Mouse (Mus musculus): ENCODE data around the gene Pak3. TPM values are rescaled to one million over a fixed set of nuclear protein-coding genes. Genes with fewer than 3 reads are reported as not detected.
"Not testable (repeated sequence)": the region's sequence is repeated elsewhere in the genome, so short reads cannot be mapped to it uniquely, and the experiment has no call there.

The Pak3 gene
- polyA plus RNA-seq (2015; fragmentation: Nextera tagmentation; extraction: Ambion mirVana): 3.7 and 5.3 TPM in 2 replicates

GRCm38 (mm10) chrX:143518168-143518901 lies at the start of gene Pak3:
TSS of gene Pak3 (plus strand) at chrX:143518591.
- Histone ChIP-seq H3K36me3 (ENCODE audit: control insufficient read depth, insufficient read depth, low read length) (no peaks in the 10 kb centered on the region), H3K27me3 (replicated peaks; ENCODE audit: control insufficient read depth, insufficient read depth, low read length) (peaks cover 8% of the 10 kb centered on the region), H3K9me3 (ENCODE audit: control insufficient read depth, low read length) (no peaks in the 10 kb centered on the region), H3K4me1 (ENCODE audit: control insufficient read depth, insufficient read depth, low read length) (no peaks in the 10 kb centered on the region), H3K27ac (ENCODE audit: low read length) (no peak within 1 kb of the TSS), H3K9ac (ENCODE audit: low read depth, low read length) (peak within 1 kb of the TSS; percentile 29; the same call in 1 of the 2 replicates), H3K4me3 (ENCODE audit: low read length) (peak within 1 kb of the TSS; percentile 33), H3K4me2 (ENCODE audit: low read depth, low read length) (peak within 1 kb of the TSS; percentile 50)
- no peak for ATAC-seq
- 18% methylated on average over 23 of the region's 23 CpGs for WGBS

DNA sequence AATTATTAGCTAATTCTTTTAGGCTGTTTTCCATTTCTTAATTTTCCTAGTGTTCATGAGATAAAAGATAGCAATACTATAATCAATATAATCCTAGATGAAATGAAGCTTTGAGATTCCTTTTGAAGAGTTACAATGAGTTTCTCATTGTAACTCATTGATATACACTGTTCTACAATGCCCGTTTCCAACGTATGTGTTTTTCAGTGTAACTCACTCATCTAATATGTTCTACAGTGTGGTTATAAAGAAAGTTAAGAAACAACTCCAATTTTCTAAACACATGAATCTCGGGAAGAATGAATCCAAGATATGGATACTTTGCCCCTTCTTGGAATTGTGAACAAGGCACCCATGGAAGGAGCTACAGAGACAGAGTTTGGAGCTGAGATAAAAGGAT lies 35.5 kb upstream of the Pak3 start:
- no peak overlapping the region for H3K9ac ChIP-seq (ENCODE audit: low read depth, low read length)
- H3K4me2 ChIP-seq (ENCODE audit: low read depth, low read length): no peak overlapping the region
- H3K27ac ChIP-seq (ENCODE audit: low read length): no peak overlapping the region
- H3K4me1 ChIP-seq (ENCODE audit: control insufficient read depth, insufficient read depth, low read length): no peaks in the 10 kb centered on the region
- no peaks in the 10 kb centered on the region for H3K27me3 ChIP-seq (replicated peaks; ENCODE audit: control insufficient read depth, insufficient read depth, low read length)
- ATAC-seq: peak; percentile 100
- no peaks in the 10 kb centered on the region for H3K36me3 ChIP-seq (ENCODE audit: control insufficient read depth, insufficient read depth, low read length)
- WGBS: 69% methylated on average over 3 of the region's 3 CpGs
- H3K9me3 ChIP-seq (ENCODE audit: control insufficient read depth, low read length): no peaks in the 10 kb centered on the region
- H3K4me3 ChIP-seq (ENCODE audit: low read length): no peak overlapping the region

DNA sequence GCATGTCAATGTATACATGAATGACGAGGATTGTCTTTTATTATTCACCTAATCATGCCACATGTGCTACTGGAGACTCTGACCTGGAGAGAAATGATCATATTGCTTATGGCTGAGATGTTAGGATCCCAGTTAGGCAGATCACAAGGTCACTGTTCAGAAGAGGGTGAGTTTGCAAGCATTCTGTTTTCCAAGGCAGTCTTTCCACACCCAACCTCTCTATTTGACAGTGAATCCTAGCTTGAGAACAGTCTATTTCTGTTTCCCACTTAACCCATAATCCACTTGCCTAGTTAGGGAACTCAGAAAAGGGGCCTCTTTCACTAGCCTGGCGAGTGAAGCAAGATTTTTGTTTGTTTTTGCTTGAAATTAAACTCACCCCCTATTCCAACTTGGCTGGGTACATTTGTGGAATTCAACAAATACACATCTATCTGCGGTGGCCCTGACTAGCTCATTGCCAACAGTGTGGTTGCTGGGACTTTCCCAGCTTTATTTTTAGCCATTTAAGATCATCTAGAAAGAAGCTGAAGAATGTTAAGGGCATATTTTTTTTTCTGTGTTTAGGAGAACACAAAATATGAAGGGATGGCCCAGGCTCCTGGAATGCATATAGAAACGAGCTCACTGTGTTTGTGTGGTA lies 17.2 kb upstream of the Pak3 start:
- no peak for ATAC-seq
- WGBS: 47% methylated on average over 4 of the region's 4 CpGs
- H3K27ac ChIP-seq (ENCODE audit: low read length): no peak overlapping the region

GRCm38 (mm10) chrX:143501776-143502365 lies 16.5 kb upstream of the Pak3 start:
- Histone ChIP-seq H3K4me3 (ENCODE audit: low read length) (no peak overlapping the region), H3K4me2 (ENCODE audit: low read depth, low read length) (no peak overlapping the region), H3K27me3 (replicated peaks; ENCODE audit: control insufficient read depth, insufficient read depth, low read length) (no peaks in the 10 kb centered on the region; the same call in 1 of the 2 replicates), H3K4me1 (ENCODE audit: control insufficient read depth, insufficient read depth, low read length) (no peaks in the 10 kb centered on the region), H3K9me3 (ENCODE audit: control insufficient read depth, low read length) (no peaks in the 10 kb centered on the region), H3K9ac (ENCODE audit: low read depth, low read length) (no peak overlapping the region), H3K27ac (ENCODE audit: low read length) (no peak overlapping the region), H3K36me3 (ENCODE audit: control insufficient read depth, insufficient read depth, low read length) (no peaks in the 10 kb centered on the region)
- 66% methylated on average over 5 of the region's 5 CpGs for WGBS
- no peak for ATAC-seq

More for the DNA sequence above, 17.2 kb upstream of the Pak3 start:
- no peak overlapping the region for H3K4me2 ChIP-seq (ENCODE audit: low read depth, low read length)
- no peaks in the 10 kb centered on the region for H3K36me3 ChIP-seq (ENCODE audit: control insufficient read depth, insufficient read depth, low read length)
- H3K9ac ChIP-seq (ENCODE audit: low read depth, low read length): no peak overlapping the region
- no peak overlapping the region for H3K4me3 ChIP-seq (ENCODE audit: low read length)
- H3K4me1 ChIP-seq (ENCODE audit: control insufficient read depth, insufficient read depth, low read length): no peaks in the 10 kb centered on the region
- no peaks in the 10 kb centered on the region for H3K9me3 ChIP-seq (ENCODE audit: control insufficient read depth, low read length)
- no peaks in the 10 kb centered on the region; the same call in 1 of the 2 replicates for H3K27me3 ChIP-seq (replicated peaks; ENCODE audit: control insufficient read depth, insufficient read depth, low read length)

GRCm38 (mm10) chrX:143518917-143519316 lies 526 bp downstream of the Pak3 start:
- no peak overlapping the region for H3K27ac ChIP-seq (ENCODE audit: low read length)
- H3K27me3 ChIP-seq (replicated peaks; ENCODE audit: control insufficient read depth, insufficient read depth, low read length): peaks cover 8% of the 10 kb centered on the region
- 12% methylated on average over 7 of the region's 7 CpGs for WGBS
- no peaks in the 10 kb centered on the region for H3K4me1 ChIP-seq (ENCODE audit: control insufficient read depth, insufficient read depth, low read length)
- H3K4me2 ChIP-seq (ENCODE audit: low read depth, low read length): peak overlapping the region; percentile 50
- no peaks in the 10 kb centered on the region for H3K9me3 ChIP-seq (ENCODE audit: control insufficient read depth, low read length)
- peak overlapping the region; percentile 33 for H3K4me3 ChIP-seq (ENCODE audit: low read length)
- no peaks in the 10 kb centered on the region for H3K36me3 ChIP-seq (ENCODE audit: control insufficient read depth, insufficient read depth, low read length)
- ATAC-seq: no peak
- 0 out of 2 replicates have a peak overlapping the region, but pooled peaks have one; percentile 29 for H3K9ac ChIP-seq (ENCODE audit: low read depth, low read length)

GRCm38 (mm10) chrX:143519454-143519853 lies 1.1 kb downstream of the Pak3 start:
- ATAC-seq; H3K27ac ChIP-seq (ENCODE audit: low read length); H3K36me3 ChIP-seq (ENCODE audit: control insufficient read depth, insufficient read depth, low read length); H3K4me2 ChIP-seq (ENCODE audit: low read depth, low read length); H3K4me1 ChIP-seq (ENCODE audit: control insufficient read depth, insufficient read depth, low read length); H3K27me3 ChIP-seq (replicated peaks; ENCODE audit: control insufficient read depth, insufficient read depth, low read length); H3K9me3 ChIP-seq (ENCODE audit: control insufficient read depth, low read length); H3K9ac ChIP-seq (ENCODE audit: low read depth, low read length); H3K4me3 ChIP-seq (ENCODE audit: low read length): not testable (repeated sequence)
- 52% methylated on average over 5 of the region's 5 CpGs for WGBS

- no peak for ATAC-seq
- 56% methylated on average over 1 of the region's 1 CpGs for WGBS
- H3K4me1 ChIP-seq (ENCODE audit: control insufficient read depth, insufficient read depth, low read length): no peaks in the 10 kb centered on the region
- no peak overlapping the region for H3K4me3 ChIP-seq (ENCODE audit: low read length)
- peaks cover 8% of the 10 kb centered on the region for H3K27me3 ChIP-seq (replicated peaks; ENCODE audit: control insufficient read depth, insufficient read depth, low read length)
- H3K36me3 ChIP-seq (ENCODE audit: control insufficient read depth, insufficient read depth, low read length): no peaks in the 10 kb centered on the region
- no peak overlapping the region for H3K9ac ChIP-seq (ENCODE audit: low read depth, low read length)
- no peaks in the 10 kb centered on the region for H3K9me3 ChIP-seq (ENCODE audit: control insufficient read depth, low read length)
- H3K4me2 ChIP-seq (ENCODE audit: low read depth, low read length): no peak overlapping the region
- no peak overlapping the region for H3K27ac ChIP-seq (ENCODE audit: low read length)
Observed at GRCm38 (mm10) chrX:143520195-143520594, 1.8 kb downstream of the Pak3 start.

- Histone ChIP-seq H3K4me1 (ENCODE audit: control insufficient read depth, insufficient read depth, low read length) (no peaks in the 10 kb centered on the region), H3K27ac (ENCODE audit: low read length) (no peak overlapping the region), H3K4me2 (ENCODE audit: low read depth, low read length) (no peak overlapping the region), H3K9me3 (ENCODE audit: control insufficient read depth, low read length) (no peaks in the 10 kb centered on the region), H3K9ac (ENCODE audit: low read depth, low read length) (no peak overlapping the region), H3K36me3 (ENCODE audit: control insufficient read depth, insufficient read depth, low read length) (no peaks in the 10 kb centered on the region), H3K4me3 (ENCODE audit: low read length) (no peak overlapping the region), H3K27me3 (replicated peaks; ENCODE audit: control insufficient read depth, insufficient read depth, low read length) (no peaks in the 10 kb centered on the region; the same call in 1 of the 2 replicates)
- 83% methylated on average over 3 of the region's 3 CpGs for WGBS
- no peak for ATAC-seq
Observed at GRCm38 (mm10) chrX:143532331-143532730, 13.9 kb downstream of the Pak3 start.

GRCm38 (mm10) chrX:143533574-143533973 lies 15.2 kb downstream of the Pak3 start:
- no peak for ATAC-seq
- Histone ChIP-seq H3K27me3 (replicated peaks; ENCODE audit: control insufficient read depth, insufficient read depth, low read length) (no peaks in the 10 kb centered on the region; the same call in 1 of the 2 replicates), H3K4me3 (ENCODE audit: low read length) (no peak overlapping the region), H3K9me3 (ENCODE audit: control insufficient read depth, low read length) (no peaks in the 10 kb centered on the region), H3K4me1 (ENCODE audit: control insufficient read depth, insufficient read depth, low read length) (no peaks in the 10 kb centered on the region), H3K9ac (ENCODE audit: low read depth, low read length) (no peak overlapping the region), H3K27ac (ENCODE audit: low read length) (no peak overlapping the region), H3K36me3 (ENCODE audit: control insufficient read depth, insufficient read depth, low read length) (no peaks in the 10 kb centered on the region), H3K4me2 (ENCODE audit: low read depth, low read length) (no peak overlapping the region)
- WGBS: 71% methylated on average over 3 of the region's 3 CpGs

All from intestine, embryonic 16.5 days (tissue).